Mouse (Mus musculus): ENCODE measurements at regions not wholly inside any gene's neighbourhood (a gene's known extent, or its start where the extent isn't known, plus 50 kb on each side); places are given as distances from the start of the nearest gene placed in this dataset.

DNA sequence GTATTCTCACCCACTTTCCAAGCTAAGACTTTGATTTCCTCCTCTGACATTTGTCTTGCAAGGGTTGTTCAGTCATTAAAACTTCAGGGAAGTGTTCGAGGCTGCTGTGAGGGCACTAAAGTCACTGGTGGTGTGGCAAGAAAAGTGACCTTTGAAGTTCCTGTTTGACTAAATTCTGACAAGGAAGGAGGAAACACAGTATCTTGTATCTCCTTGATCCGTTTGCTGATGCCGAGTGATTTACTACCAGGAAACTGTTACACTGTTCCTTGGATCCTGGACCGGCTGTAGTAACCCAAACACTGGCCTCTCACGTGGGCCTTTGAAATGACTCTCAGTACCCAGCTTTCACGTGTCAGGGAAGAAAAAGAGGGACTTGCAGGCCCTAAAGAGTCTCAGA is 53.5 kb upstream of the Ralgapa2 start:
- no peak for TF ChIP-seq CTCF (IDR thresholded peaks at IDR 0.05)
- peak; percentile 60; the same call in 1 of the 2 replicates for TF ChIP-seq EP300 (IDR thresholded peaks at IDR 0.05)

Data from lung, postnatal 0 days (tissue).